Mouse (Mus musculus): ENCODE results near the gene Rbmy. TPM values are rescaled to one million over a fixed set of nuclear protein-coding genes. Genes with fewer than 3 reads are reported as not detected.
"Not testable (repeated sequence)": the region's sequence is repeated elsewhere in the genome, so short reads cannot be mapped to it uniquely, and the experiment has no call there.

Rbmy gene
- total RNA-seq (2014; fragmentation: Nextera tagmentation) (not detected in 2 replicates), total RNA-seq (2017) (not detected in 2 replicates)

DNA sequence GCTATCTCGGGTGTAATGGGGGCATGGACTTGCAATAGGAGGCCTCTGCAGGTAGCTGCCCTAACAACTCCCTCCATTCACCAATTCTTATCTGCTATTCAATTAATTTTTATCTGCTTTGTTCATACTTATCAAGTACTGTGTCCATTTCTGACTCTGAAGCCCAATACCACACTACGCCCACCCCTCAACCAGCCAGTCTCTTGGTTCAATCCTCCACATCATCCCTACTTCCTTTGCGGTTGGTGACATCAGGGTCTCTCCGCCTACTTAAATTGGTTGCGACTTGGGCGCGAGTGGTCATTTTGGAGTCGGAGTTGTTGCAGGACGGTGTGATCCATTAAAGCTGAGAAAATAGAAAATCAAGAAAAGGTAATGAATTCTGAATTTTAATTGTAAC lies at the start of gene Rbmy, which contains the start of gene Gm10256:
TSS of gene Rbmy (plus strand) at position 301 of the 400 bp plus-strand sequence.
TSS of gene Gm10256 (plus strand) at position 320 of the 400 bp plus-strand sequence.
- not testable (repeated sequence) for ATAC-seq (replicated peaks; ENCODE audit: low FRiP score, low TSS enrichment, poor library complexity, severe bottlenecking)

DNA sequence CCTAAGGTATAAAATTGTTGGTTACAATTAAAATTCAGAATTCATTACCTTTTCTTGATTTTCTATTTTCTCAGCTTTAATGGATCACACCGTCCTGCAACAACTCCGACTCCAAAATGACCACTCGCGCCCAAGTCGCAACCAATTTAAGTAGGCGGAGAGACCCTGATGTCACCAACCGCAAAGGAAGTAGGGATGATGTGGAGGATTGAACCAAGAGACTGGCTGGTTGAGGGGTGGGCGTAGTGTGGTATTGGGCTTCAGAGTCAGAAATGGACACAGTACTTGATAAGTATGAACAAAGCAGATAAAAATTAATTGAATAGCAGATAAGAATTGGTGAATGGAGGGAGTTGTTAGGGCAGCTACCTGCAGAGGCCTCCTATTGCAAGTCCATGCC lies 34.4 kb upstream of the Rbmy start, which contains the start of gene Gm4064:
TSS of gene Gm4064 (minus strand) at position 101 of the 400 bp plus-strand sequence.
- ATAC-seq (replicated peaks; ENCODE audit: low FRiP score, low TSS enrichment, poor library complexity, severe bottlenecking), result not testable (repeated sequence)

Other genes starting within 250 kb of the Rbmy start
- not detected in 2 replicates for gene H2al2c, start 231.6 kb upstream of the Rbmy start, total RNA-seq (2014; fragmentation: Nextera tagmentation)
- gene H2al2c, start 231.6 kb upstream of the Rbmy start, total RNA-seq (2017), result not detected in 2 replicates
- not detected in 2 replicates for gene Sry, start 167.0 kb upstream of the Rbmy start, total RNA-seq (2014; fragmentation: Nextera tagmentation)
- not detected in 2 replicates for gene Sry, start 167.0 kb upstream of the Rbmy start, total RNA-seq (2017)
- not detected in 2 replicates for gene H2al2b, start 110.0 kb upstream of the Rbmy start, total RNA-seq (2014; fragmentation: Nextera tagmentation)
- not detected in 2 replicates for gene H2al2b, start 110.0 kb upstream of the Rbmy start, total RNA-seq (2017)
- gene Gm4064, start 34.5 kb upstream of the Rbmy start, total RNA-seq (2014; fragmentation: Nextera tagmentation), result not detected in 2 replicates
- not detected in 2 replicates for gene Gm4064, start 34.5 kb upstream of the Rbmy start, total RNA-seq (2017)
- gene Gm10256, start within 50 bp of the Rbmy start, total RNA-seq (2014; fragmentation: Nextera tagmentation), result not detected in 2 replicates
- gene Gm10256, start within 50 bp of the Rbmy start, total RNA-seq (2017), result not detected in 2 replicates
- gene Gm10352, start 70.3 kb downstream of the Rbmy start, total RNA-seq (2014; fragmentation: Nextera tagmentation), result not detected in 2 replicates
- gene Gm10352, start 70.3 kb downstream of the Rbmy start, total RNA-seq (2017), result not detected in 2 replicates
- gene Gm29289, start 101.9 kb downstream of the Rbmy start, total RNA-seq (2014; fragmentation: Nextera tagmentation), result not detected in 2 replicates
- gene Gm29289, start 101.9 kb downstream of the Rbmy start, total RNA-seq (2017), result not detected in 2 replicates